8 mouse cellular contexts compared by ENCODE assay signal in the genomic region with DNA sequence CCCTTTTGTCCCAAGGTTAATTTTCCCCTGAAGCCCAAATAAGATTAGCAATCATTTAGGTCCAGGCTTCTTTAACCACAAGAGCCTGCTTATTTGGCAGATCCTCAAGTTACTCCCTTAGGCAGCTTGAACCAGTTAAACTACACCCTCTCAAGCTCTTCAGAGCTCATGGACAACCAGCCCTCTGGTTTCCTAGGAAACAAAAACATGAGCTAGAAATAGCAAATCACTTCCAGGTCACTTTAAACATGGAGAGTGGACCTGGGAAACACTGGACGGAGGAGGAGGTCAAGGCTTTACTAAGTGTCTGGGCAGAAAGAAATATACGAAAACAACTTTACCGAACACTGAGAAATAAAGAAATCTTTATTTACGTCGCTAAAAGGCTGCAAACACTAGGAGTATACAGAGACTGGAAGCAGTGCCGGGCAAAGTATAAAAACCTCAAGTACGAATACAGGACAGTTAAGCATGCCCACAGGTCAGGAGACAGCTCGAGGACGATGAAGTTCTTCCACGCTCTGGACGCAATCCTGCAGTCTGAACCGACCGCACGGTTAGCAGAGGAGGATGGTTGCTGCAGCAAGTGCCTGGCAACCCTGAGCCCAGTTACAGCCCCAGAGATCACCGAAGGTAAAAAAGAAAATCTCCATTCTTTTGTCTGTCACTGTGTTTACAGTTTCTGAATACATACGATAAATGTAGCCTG. TPM values are rescaled to one million over a fixed set of nuclear protein-coding genes. Genes with fewer than 3 reads are reported as not detected.
DNase-seq lines count a peak whose midpoint lies in the region; ATAC-seq lines count a peak whose summit lies in the region.

No protein-coding gene starts in this region.

- no peaks in the 10 kb centered on the region for H3K27me3 ChIP-seq in embryonic facial prominence, embryonic 15.5 days

- peak; percentile 95 for DNase-seq in heart, adult 11 months
- no peak for DNase-seq in heart, postnatal 4 days
- DNase-seq in NIH3T3 (ENCODE audit: low read depth), result peak; percentile 86
- DNase-seq in kidney, postnatal 4 days, result peak; percentile 19 to 31
- DNase-seq in telencephalon, adult 2 months (ENCODE audit: low read depth, low spot score), result peak; percentile 64
- no peak for DNase-seq in B cell, adult 2 months
- DNase-seq in gastrocnemius, postnatal 36 days, result no peak

- no peak overlapping the region for H3K9ac ChIP-seq in embryonic facial prominence, embryonic 15.5 days

- H3K27ac ChIP-seq in embryonic facial prominence, embryonic 15.5 days (replicated peaks), result peak overlapping the region; percentile 81

- H3K9me3 ChIP-seq in embryonic facial prominence, embryonic 15.5 days (replicated peaks), result no peaks in the 10 kb centered on the region

- H3K4me1 ChIP-seq in embryonic facial prominence, embryonic 15.5 days, result peaks cover 5% of the 10 kb centered on the region

- H3K36me3 ChIP-seq in embryonic facial prominence, embryonic 15.5 days, result peaks cover 19% of the 10 kb centered on the region

- peak overlapping the region; percentile 38 for H3K4me2 ChIP-seq in embryonic facial prominence, embryonic 15.5 days (replicated peaks)

- peak overlapping the region; percentile 27 for H3K4me3 ChIP-seq in embryonic facial prominence, embryonic 15.5 days (replicated peaks)

- ATAC-seq in embryonic facial prominence, embryonic 15.5 days (ENCODE audit: insufficient number of reproducible peaks, low FRiP score, low TSS enrichment, low read depth), result 0 out of 2 replicates have a peak, but pooled peaks have one; percentile 65

- intact Hi-C loops in gastrocnemius, postnatal 36 days (cut with DNase I), result no loop called here

- 37% methylated on average over 16 of the region's 16 CpGs for WGBS in embryonic facial prominence, embryonic 15.5 days

RNA-seq across cellular contexts. Expression of a gene that starts 22.8 kb away (rescaled TPM):
- 100 to 1,000 TPM; 173 to 183 TPM for total RNA-seq in heart, postnatal 4 days (2021)
- 223 and 228 TPM in 2 replicates for polyA plus RNA-seq in embryonic facial prominence, embryonic 15.5 days (2015; fragmentation: Nextera tagmentation; extraction: Ambion mirVana)
- 100 to 1,000 TPM; 123 TPM for total RNA-seq in gastrocnemius, postnatal 36 days (2021)

RNA-seq across cellular contexts. Expression of a gene that starts 23.0 kb away (rescaled TPM):
- total RNA-seq in heart, postnatal 4 days (2021), result 10 to 100 TPM; 10.2 to 11.3 TPM
- polyA plus RNA-seq in embryonic facial prominence, embryonic 15.5 days (2015; fragmentation: Nextera tagmentation; extraction: Ambion mirVana), result 17.8 and 18.8 TPM in 2 replicates
- 10 to 100 TPM; 10.2 TPM for total RNA-seq in gastrocnemius, postnatal 36 days (2021)

RNA-seq across cellular contexts. Expression of a gene that starts 23.1 kb away (rescaled TPM):
- total RNA-seq in heart, postnatal 4 days (2021), result 10 to 100 TPM; 19.3 to 21.0 TPM
- 17.1 and 17.9 TPM in 2 replicates for polyA plus RNA-seq in embryonic facial prominence, embryonic 15.5 days (2015; fragmentation: Nextera tagmentation; extraction: Ambion mirVana)
- 10 to 100 TPM; 18.6 to 21.8 TPM for total RNA-seq in gastrocnemius, postnatal 36 days (2021)

RNA-seq across cellular contexts. Expression of a gene that starts 46.2 kb away (rescaled TPM):
- total RNA-seq in heart, postnatal 4 days (2021), result 10 to 100 TPM; 72.0 to 72.7 TPM
- 97.3 and 106 TPM in 2 replicates for polyA plus RNA-seq in embryonic facial prominence, embryonic 15.5 days (2015; fragmentation: Nextera tagmentation; extraction: Ambion mirVana)
- 10 to 100 TPM; 51.1 to 60.5 TPM for total RNA-seq in gastrocnemius, postnatal 36 days (2021)

Comparison
In these comparisons a context has a peak if more than half of its experiments do, and no peak if none do; other contexts are left out.
1. DNase-seq: peak in heart, adult 11 months (single experiment), NIH3T3 (single experiment), kidney, postnatal 4 days (2 of 2) and telencephalon, adult 2 months (single experiment); none in heart, postnatal 4 days (single experiment), B cell, adult 2 months (0 of 2) and gastrocnemius, postnatal 36 days (0 of 2).